Mouse (Mus musculus) C2C12 (cell line): ENCODE results near the gene Map4k3.

ENCODE experiments used
- CTCF ChIP-seq: IDR thresholded peaks from one replicate; pipeline ENCODE4 v1.5.1; 2011; ENCODE audit not compliant: control insufficient read depth, insufficient read depth, insufficient read length
- MYOG ChIP-seq: IDR thresholded peaks from one replicate; pipeline ENCODE4 v1.6.1; 2011; ENCODE audit not compliant: control insufficient read depth, insufficient read length; ENCODE audit errors: extremely low read depth
- USF1 ChIP-seq: IDR thresholded peaks from one replicate; pipeline ENCODE4 v1.6.1; 2011; ENCODE audit warnings: low read depth, mild to moderate bottlenecking, control low read depth, moderate library complexity

- no peak for TF ChIP-seq CTCF
- TF ChIP-seq USF1, result no peak
- no peak for TF ChIP-seq MYOG
Observed at GRCm38 (mm10) chr17:80662836-80663620, 65.3 kb downstream of the Map4k3 start.
